Mouse (Mus musculus) heart, postnatal 36 days (tissue): Measurements from ENCODE around the gene 9530077C05Rik. TPM values are rescaled to one million over a fixed set of nuclear protein-coding genes. Genes with fewer than 3 reads are reported as not detected.

Experiments used
- DNase-seq, 2 experiments: peaks; one replicate each; pipeline ENCODE4 v3.0.0; 2021 to 2022
- intact Hi-C: fragments of 180-260 bp; cut with DNase I; formaldehyde crosslinking; loops from one replicate; pipeline ENCODE4 v1.15.1; 2025
- total RNA-seq, 2 experiments: library from RNA; stranded (reverse); gene quantifications; 2 replicates each; pipeline ENCODE4 v1.2.3; 2021

Gene 9530077C05Rik
- total RNA-seq, 2 experiments from 2014 or later, result 0.47 to 0.57 TPM

DNA sequence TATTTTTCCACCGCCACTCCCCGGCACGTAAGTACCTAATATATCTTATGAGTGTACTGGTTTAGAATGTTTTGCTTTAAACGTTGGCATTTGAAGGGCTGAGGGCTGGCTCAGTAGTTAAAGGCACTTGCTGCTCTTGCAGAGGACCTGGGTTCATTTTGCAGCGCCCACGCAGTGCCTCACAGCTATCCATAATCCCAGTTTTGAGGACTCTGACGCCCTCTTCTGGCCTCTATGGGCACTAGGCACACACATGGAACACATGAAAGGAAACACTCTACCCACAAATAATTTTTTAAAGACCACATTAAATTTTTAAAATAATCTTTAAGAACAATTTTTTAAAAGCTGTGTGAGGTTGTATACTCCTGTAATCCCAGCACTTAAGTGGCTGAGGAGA lies 1.8 kb upstream of the 9530077C05Rik start:
- intact Hi-C loops, result loop anchor here (2.0 kb wide), 3 partner anchors 21 to 253 kb away; partner anchors contain the start of genes Anln and Pigyl
- no peak for DNase-seq

DNA sequence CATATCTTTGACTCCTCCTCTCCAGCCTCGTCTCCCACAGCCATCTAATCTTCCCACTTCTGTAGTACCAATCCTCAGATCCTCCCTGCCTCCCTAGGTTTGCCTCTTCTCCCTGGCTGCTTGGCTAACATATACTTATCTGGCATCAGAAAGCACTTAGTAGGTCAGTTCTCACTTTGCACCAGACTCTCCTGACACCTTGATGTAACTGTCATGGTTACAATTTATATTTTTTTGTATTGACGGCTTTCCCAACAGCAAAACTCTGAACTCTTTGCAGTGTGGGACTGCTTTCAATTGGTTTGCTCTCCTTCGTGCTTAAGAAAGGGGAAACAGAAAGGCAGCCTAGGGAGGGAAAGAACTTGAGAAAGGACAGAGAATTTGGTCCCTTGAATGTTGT lies 4.9 kb downstream of the 9530077C05Rik start:
- intact Hi-C loops, result no loop called here
- no peak for DNase-seq

DNA sequence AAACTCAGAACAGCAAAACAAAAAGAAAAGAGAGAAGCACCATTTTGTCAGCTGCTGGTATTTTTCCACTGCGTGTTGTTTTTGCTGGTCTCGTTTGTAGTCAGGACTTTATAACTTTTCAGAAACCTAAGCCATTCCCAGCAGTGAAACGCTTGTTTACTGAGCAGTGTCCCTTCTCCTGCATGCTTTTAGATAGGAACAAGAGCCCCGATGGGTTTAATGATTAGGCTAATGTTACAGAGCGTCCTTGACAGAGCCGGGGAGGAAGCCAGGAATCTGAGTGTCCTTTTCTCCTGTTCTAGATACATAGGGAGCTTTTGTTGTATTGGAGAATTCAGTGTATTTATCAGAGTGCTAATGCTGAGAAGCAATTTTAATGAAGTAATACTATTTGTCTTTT lies 6.2 kb downstream of the 9530077C05Rik start:
- no peak for DNase-seq
- intact Hi-C loops, result no loop called here

DNA sequence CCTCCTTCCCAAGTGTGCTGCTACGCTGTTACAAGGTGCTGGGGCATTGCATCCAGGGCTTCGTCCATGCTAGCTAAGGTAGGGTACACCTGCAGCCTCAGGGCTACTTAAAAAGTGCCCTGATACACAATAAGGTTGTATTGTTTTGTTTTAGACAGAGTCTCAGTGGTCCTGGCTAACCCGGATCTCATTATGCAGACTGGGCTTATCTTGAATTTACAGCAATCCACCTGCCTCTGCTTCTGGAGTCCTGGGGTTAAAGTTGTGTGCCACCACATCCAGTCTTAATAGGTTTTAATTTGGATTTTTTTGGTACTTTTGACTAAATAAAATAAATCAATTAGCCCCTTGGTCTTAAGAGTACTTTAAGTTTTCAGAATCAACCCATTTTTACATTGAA lies 8.6 kb downstream of the 9530077C05Rik start:
- DNase-seq, result no peak
- intact Hi-C loops, result no loop called here

DNA sequence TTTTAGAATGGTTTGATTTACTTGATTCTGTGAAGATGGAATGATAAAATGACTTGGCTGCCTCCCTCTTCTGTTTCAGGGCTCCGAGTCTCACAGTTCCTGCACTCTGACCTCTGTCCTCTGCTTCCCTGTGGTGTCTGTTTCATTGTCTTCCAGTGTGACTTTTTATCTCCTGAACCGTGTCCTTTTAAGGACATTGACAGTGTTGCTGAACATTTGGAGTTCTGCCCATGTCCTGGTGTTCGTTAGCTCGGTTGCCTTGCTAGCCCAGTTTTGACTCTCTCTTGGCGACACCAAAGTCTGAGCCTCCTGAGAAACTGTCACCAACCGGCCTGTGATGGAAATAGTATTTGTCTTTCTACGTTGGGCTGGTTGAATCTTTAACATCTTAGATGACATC lies 9.2 kb downstream of the 9530077C05Rik start:
- no peak for DNase-seq
- intact Hi-C loops, result no loop called here

DNA sequence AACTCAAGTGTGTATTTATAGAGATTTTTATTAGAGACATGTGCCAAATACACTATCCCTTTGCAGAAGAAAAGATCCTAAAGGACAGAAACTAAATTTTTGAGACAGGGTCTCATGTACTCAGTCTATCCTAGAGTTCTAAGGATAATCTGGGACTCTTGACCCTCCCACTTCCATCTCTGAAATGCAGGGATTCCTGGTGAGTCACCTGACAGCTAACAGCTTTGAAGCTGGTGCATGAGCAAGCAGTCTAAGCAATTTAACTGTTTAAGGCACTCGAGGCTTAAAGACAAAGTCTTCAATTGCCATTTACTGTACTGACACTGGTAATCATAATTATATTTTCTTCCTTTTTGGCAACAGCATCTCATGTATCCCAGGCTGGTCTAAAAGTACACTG lies 11.2 kb downstream of the 9530077C05Rik start:
- intact Hi-C loops, result no loop called here
- DNase-seq, result no peak

DNA sequence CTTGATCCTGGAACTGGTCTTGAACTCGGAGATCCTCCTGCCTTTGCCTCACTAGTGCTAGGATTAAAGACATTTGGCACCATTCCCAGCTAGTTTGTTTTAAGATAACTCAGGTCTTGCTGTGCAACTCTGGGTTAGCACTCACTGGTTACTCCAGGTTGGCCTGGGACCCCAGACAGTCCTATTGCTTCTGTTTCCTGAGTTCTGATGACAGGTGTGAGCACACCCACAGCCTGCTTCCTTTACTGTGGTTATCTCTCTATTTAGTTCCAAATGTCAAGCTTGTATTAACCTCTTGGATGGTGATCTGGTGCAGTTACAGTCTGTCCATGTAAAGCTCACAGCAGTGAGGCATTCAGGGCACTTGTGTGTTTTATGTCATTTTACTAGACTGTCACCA lies 12.2 kb downstream of the 9530077C05Rik start:
- intact Hi-C loops, result no loop called here
- no peak for DNase-seq

DNA sequence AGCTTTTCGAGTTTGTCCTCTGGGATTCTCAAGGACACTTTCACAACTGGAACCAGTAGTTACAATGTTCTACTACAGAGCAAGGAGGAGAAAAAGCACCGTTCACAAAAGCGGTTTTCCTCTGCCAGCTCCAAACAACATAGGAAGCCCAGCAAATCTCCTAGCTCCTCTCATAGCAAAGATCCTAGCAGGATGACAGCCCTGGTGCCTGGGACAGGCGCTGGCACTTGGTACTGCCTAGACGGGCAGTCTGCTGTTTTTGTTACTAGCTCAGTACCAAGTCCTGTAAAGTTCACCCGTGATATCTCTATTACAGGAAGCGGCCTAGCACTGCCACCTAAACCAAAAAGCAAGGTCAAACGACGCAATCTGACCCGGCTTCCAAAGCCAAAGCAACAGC lies 12.9 kb downstream of the 9530077C05Rik start:
- intact Hi-C loops, result no loop called here

DNA sequence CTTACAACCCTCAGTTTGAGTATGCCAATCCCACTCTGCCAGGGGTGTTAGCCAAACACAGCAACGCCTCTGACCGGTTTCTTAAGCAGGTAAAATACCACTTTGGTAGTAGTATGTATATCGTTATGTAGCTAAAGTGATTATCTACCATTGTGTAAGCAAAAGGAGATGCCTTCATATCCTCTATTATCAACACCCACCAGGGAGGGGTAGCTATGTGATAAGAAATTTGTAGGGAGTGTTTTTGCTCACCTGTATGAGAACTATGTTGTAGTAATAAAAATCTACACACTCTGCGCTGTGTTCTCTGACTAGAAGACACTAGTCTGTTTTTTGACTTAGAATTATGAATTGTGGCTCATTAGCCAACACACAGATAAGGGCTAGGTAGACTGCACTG lies 13.4 kb downstream of the 9530077C05Rik start:
- DNase-seq, result no peak
- intact Hi-C loops, result no loop called here

More for the DNA sequence above, 12.9 kb downstream of the 9530077C05Rik start:
- no peak for DNase-seq

DNA sequence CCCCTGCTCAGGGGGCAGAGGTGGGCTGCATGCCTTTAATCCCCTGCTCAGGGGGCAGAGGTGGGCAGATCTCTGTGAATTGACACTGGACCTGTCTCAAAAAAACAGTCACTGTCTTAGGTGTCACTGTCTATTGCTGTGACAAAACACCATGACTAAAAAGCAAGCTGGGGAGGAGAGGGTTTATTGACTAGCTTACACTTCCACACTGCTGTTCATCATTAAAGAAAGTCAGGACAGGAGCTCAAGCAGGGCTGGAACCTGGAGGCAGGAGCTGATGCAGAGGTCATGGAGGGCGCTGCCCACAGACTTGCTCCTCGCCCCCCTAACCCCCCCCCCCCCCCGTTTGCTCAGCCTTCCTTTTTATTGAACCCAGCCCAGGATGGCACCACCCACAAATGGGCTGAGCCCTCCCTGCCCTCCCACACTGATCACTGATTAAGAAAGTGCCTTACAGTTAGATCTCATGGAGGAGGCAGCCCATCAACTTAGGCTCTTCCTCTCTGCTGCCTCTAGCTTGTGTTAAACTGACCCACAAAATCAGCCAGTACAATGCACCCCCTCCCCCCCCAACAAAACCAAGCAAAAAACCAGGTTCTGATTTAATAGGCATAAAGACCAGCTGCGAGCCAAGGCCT lies 16.8 kb downstream of the 9530077C05Rik start:
- intact Hi-C loops, result no loop called here
- no peak for DNase-seq

DNA sequence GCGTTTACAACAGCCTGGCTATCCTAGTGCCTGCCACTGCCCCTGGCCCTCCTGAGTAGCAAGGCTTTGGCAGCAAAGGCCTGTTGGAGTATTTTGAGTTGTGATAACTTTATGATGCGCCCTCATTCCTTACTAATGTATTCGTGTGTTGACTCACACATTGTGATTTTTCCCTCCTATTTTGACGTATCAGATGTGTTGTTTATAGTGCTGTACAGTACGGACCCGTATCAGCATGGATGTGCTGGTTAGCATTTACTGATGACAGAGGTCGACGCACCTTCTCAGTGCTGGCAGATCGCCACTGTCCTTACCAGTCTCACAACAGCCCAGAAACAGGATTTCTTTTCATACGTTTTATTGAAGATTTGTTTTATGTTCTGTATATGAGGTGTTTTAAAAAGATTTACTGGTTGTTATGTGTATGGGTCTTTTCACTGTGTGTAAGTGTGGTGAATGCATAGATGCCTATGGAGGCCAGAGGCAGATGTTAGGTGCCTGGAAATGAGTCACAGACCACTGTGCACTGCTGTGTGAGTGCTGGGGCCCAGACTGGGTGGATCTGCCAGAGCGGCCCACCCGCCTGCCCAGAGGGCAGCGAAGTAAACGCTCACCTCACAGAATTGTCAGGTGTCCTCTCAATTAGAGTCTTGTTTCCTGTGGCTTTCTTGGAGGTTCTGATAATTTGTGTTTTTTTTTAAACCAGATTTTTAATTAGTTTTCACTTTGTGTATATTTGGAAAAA lies 17.5 kb downstream of the 9530077C05Rik start:
- no peak for DNase-seq
- intact Hi-C loops, result no loop called here

DNA sequence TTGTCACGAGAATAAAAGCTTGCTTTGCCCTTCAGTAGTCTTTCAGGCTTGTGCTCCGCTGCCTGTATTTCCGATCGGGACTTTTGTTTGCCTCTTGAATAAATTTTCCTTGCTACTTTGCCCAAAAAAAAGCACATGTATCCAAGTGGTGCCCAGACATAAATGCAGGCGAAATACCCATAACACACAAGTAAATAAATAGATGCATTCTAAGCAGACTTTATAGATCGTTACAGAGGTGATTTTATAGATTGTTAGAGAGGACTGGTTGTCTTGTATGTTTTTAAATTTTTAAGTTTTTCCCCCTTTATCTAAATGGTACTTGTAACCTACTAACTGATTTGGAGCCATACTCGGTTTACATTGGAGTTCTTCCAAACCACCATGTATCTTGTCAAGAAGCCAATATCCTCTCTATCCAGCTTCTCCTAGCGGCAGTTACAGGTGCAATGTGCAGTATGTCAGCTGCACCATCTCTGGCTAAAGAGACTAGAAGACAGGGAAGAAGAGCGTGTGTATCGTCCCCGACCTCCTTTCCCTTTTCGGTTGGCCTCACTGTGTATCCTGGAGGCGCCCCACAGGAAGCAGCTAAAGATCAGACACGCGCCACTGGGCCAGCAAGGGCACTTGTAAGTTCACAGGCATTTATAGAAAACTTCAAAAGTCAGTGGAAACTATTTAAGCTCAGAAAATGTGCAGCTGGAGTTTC lies 18.4 kb downstream of the 9530077C05Rik start:
- no peak for DNase-seq
- intact Hi-C loops, result no loop called here

DNA sequence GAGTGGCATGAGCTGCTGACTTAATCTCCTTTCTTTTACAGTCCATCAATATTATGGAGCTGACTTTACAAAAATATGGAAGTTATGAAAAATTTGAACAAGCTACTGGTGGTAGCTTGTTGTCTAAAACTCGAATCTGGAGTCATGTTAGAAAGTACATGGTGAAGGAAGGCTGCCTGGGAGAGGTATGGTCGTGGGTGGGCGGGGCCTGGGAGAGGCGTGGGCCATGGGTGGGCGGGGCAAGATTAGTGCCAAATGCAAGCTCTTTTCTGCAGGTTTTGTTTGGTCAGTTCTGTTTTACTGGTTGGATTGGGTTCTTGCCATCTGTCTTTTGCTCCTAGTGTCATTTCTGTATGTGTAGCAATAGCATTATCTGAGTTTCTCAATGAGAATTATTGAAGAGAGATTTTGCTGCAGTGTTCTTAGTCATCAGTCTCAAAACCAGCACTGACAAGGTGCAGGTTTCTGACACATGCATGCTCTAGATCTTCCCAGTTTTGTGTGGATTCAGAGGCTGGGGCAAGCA lies 19.1 kb downstream of the 9530077C05Rik start:
- intact Hi-C loops, result no loop called here
- no peak for DNase-seq

DNA sequence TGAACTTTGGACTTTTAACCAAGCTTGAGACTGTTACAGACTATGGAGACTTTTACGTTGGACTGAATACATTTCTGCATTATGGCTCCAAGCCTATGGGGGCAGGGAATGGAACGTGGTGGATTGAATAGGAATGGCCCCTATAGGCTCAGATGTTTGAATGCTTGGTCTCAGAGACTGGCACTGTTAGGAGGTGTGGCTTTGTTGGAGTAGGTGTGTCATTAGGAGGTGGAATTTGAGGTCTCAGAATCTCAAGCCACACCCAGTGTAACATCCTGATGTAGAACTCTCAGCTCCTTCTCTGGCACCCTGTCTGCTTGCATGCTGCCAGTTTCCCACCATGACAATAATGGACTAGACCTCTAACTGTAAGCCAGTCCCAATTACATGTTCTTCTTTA lies 21.9 kb downstream of the 9530077C05Rik start:
- DNase-seq, result no peak
- intact Hi-C loops, result no loop called here

DNA sequence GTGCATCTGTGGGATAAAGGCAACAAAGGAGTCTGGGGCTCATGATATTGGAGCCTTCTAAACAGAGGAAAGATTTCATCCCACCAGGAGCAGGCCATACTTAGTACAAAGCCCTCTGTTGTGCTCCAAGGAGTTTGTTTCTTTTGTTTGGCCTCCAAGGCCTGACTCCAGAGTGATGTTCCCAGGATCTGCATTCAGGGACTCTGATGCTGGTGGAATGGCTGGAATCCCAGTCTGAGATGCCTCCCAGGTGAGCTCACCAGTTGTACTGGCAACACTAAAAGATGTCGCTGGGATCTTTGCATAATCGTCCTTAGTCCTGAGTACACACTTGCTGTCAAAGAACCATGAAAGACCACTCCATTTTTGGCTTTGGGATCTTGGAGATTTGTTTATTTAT lies 22.8 kb downstream of the 9530077C05Rik start:
- intact Hi-C loops, result no loop called here
- no peak for DNase-seq

DNA sequence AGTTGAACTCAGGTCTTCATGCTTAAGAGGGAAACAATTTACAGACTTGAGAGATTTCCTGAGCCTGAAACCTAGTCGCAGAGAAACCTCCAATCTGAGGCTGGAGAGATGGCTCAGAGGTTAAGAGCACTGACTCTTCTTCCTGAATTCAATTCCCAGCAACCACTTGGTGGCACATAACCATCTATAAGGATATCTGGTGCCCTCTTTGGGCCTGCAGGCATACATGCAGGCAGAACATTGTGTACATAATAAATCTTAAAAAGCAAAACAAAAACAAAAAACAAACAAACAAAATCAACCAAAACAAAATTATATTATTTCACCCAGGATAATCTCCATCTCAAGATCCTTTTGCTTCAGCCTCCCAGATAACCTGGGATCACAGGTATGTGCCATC lies 27.5 kb downstream of the 9530077C05Rik start:
- intact Hi-C loops, result no loop called here
- no peak for DNase-seq

DNA sequence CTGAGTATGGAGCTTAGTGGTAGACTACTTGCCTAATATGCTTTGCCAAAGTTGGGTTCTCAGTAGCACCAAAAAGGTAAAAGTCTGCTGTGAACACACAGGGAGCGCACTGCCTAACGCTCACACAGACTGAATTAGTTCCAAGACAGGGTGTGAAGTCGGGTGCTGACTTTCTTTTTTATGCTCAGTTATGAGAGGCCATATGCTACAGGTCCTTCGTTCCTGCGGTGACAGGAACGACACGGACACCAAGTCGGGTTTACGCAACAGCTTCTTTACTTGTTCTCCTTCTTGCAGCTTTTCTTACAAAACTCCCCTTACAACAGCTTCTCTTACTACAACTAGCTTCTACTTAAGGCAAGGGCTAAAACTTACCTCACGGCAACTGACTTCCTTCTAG lies 31.8 kb downstream of the 9530077C05Rik start:
- intact Hi-C loops, result no loop called here
- DNase-seq, result no peak

DNA sequence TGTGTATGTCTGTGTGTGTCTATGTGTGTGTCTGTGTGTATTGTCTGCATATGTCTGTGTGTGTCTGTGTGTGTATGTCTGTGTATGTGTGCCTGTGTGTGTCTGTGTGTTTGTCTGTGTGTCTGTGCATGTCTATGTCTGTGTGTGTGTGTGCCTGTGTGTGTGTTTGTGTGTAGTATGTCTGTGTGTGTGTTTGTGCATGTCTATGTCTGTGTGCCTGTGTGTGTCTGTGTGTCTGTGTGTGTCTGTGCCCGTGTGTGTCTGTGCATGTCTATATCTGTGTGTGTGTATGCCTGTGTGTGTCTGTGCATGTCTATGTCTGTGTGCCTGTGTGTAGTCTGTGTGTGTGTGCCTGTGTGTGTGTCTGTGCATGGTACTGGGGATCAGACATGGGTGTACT lies 33.8 kb downstream of the 9530077C05Rik start:
- DNase-seq, result no peak
- intact Hi-C loops, result no loop called here

DNA sequence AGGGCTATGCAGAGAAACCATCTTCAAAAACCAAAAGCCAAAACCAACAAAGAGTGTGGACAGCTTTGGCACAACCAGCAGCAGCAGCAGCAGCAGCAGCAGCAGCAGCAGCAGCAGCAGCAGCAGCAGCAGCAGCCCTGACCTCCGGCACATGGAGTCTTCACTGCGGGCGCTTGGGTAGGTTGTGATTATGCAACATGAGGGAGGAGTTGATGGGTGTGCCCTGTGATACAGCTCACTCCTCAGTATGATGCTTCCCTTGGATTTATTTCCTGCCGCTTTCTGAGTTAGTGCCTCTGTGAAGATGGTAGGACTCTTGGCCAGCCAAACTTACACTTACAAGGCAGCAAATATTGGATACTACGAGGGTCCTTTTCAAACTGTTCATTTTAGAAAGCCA lies 35.9 kb downstream of the 9530077C05Rik start:
- intact Hi-C loops, result no loop called here
- DNase-seq, result no peak

DNA sequence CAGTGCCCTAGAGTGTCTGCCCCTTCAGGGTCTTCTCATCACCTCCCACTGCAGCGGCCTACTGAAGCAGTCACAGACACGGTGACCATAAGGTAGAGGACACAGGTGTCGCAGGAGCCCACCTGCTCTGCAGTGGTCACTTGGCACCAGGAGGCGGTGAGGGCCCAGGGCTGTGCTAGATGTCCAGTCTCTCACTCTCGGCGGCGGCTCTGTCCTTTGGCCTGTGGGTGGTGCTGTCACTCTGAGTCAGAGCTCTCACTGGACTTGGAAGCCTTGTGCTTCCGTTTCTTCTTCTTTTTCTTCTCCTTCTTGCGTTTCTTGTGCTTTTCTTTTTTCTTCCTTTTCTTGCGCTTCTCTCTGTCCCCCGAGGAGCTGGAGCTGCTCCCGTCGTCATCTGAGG lies 37.1 kb downstream of the 9530077C05Rik start:
- DNase-seq, result no peak
- intact Hi-C loops, result no loop called here

DNA sequence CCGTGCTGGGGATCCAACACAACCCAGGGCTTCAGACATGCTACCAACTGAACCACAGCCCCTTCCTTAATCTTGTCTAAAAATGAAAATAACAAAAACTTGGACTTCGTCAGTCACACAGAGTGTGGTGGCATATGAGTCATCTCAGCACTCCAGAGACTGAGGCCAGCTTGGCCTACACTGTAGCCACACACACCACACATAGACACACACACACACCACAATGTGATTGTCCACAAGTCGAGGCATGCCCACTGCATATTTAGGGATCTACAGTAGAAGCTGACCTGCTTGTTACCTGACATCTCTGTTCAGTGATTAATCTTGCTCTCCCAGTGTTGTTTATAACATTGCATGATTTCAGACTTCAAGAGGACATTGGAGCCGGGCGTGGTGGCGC lies 37.9 kb downstream of the 9530077C05Rik start:
- intact Hi-C loops, result no loop called here
- DNase-seq, result no peak

DNA sequence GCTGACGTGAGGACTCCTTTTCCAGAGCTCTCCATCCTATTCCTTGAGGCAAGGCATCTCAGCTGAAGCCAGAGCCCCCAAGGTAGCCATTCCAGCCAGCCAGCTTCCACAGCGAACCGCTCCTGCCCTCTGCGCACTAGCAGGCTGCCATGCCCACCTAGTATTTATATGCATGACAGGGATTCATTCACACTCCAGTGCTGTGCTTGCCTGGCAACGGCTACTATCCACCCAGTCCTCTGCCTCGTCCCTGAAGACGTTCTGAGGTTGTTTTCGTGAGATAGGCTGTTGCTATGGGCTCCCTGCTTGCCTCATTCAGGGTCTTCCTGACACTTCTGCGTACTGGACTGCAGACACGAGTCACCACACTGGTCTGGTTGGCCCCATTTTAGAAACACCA lies 41.4 kb downstream of the 9530077C05Rik start:
- intact Hi-C loops, result no loop called here
- DNase-seq, result no peak
